Mouse (Mus musculus): ENCODE measurements at regions not wholly inside any gene's neighbourhood (a gene's known extent, or its start where the extent isn't known, plus 50 kb on each side); places are given as distances from the start of the nearest gene placed in this dataset.
A peak's percentile ranks its signal among the peaks of the same experiment; 100 is the strongest.
"Not testable (repeated sequence)": the region's sequence is repeated elsewhere in the genome, so short reads cannot be mapped to it uniquely, and the experiment has no call there.

DNA sequence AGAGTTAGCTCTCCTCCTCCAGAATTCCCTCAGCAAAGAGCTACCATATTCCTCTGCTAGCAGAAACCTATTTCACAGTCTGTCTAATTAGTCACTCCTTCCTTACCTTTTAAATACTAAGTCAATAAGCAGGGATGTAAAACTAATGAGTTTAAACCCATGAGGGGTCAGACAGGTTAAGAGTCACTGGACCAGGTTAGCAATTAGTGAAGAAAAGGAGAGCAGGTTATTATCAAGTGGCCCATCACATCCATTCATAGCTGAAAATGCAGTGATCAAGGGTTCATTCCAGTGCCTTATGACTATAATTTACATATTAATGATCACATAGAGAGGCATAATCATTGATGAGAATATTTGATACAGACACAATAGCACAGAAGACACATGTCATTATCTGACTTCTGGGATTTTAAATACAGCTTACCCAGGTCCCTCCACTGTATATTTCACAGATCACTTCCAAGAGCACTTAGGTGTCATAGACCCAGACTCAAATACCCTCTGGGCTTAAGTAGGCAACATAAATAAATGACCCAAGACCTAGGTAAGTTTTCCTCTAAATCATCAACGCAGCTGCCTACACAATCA, 355.4 kb upstream of the Rgma start:
- DNase-seq (ENCODE audit: low read depth, low spot score) = no peak

DNA sequence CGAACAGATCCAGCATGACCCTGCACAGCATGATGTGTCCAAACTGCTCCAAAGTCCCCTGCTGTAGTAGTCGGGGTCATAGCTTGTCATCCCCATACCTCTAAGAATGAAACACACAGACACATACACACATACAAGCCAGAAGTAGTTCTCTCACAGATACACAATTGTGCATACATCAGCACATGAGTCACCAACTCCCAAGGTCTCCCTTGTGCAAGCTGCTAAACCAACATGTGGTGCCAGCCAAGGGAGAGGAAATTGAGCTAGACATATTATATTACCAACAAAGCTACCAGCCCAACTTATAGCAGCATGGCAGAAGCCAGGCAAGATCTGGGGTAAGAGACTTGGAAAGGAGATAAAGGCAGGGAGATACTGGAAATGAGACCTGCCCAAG, 353.5 kb upstream of the Rgma start:
- no peak for DNase-seq (ENCODE audit: low read depth, low spot score)

DNA sequence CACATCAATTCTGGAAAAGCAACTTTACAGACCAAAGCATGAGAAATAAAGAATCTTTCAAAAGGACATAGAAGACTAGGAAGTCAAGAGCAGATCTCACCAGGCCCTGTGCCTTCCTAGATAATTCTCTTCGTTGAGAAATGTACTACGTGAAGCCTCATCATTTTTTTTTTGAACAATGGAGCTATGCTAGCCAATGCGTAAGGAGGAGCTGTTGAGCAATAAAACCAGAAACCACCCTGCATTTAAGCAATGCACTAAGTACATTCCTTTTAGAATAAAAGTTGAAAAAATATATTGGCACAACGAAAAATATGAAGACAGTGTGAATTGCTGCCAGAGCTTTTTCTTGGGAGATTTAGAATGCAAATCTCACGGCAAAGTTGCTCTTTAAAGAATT, 349.7 kb upstream of the Rgma start:
- DNase-seq (ENCODE audit: low read depth, low spot score) = peak; percentile 56

DNA sequence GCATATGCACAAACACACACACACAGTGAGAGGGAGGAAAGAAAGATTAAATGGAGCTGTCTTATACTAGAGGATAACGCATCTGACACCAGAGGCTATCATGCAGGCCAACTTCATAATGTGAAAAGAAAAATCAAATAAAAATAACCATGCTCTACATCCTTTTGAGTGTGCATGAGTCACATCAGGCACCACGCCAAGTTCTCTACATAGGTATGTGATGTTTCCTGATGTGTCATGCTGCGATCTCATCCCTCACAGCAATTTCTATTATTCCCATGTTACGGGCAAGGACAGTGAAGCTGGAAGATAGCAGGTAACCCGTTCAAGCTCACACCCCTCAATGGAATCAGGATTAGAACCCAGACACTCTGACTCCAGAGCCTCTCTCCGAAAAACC, 346.4 kb upstream of the Rgma start:
- DNase-seq (ENCODE audit: low read depth, low spot score) = peak; percentile 45

DNA sequence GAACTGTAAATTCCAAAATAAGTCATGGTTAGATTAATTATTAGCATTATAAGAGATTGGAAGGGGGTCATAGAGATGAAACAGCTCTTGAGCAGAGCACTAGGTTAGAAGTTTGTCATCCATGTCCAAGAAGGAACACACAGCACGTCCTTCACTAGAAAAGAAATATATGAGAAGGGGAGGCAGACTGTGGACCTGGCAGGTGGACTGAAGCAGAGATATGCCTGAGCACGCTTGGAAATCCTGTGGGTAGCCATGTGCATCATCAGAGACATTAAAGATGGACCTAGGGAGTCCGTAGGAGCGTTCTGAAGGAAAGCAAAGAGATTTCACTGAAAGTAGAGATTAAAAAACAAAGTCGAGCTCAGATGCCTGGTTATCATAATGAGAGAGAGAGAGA, 343.9 kb upstream of the Rgma start:
- no peak for DNase-seq (ENCODE audit: low read depth, low spot score)

DNA sequence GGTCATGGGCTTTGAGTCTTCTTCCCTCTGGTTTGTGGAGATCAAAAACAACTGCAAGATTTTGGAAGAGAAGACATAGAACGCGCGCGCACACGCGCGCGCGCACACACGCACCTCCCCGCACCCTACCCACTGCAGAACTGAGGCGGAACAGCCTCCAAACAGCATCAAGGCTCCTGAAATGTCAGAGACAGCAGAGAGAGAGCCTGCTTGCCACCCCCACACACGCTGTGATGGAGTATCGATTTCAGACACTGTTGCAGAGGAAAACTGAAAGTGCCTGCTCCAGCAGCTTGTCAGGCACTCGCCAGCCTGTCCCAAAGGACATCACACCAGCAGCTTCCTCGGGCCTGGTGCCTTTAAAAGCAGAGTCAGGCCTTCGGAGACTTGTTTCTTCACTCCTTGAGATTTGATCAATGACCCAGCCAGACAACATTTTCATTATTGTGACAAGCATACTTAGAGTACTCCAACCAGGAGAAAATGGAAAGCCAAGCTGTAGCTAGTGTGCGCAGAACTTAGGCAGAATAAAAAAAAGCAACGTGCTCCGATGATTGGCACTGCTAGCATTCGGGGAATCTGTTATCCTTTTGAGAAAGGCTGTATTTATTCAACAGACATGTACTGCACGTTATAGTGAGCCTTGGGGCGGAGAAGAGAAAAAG, 342.9 kb upstream of the Rgma start:
- DNase-seq (ENCODE audit: low read depth, low spot score) = peak; percentile 77

DNA sequence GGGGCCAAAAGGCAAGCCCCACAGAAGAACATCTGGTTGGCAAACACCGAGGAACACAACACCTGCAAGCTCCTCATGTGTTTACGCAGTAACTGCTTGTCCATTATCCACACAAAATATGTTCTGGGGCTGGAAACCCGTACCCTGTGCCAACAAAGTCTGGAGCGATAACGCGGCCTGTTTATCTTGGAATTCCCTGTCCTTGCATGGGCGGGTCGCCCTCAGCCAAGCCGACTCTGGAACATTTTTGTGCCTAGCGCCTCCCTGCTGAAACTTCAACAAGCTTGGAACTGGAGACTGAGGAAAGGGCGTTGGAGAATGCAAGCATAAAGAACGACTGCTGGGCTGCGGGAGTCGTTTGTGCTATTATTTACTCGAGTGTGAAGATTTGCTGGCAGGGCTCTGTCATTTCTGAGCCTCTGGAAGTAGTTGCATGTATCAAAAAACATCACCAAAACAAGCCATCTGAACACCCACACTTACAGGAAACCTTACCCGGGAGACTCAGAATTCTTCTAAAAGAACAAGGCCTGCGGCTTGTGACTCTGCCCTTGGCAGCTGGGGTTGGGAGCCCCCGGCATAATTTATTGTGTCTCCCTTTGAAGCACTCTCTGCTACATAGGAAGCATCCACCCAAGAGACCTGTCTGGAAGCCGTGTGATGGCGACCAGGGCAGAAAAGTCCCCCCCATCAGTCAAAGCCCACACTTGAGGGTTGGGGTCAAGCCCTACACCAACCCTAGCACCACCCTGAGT, 338.3 kb upstream of the Rgma start:
- peak; percentile 59 for DNase-seq (ENCODE audit: low read depth, low spot score)

DNA sequence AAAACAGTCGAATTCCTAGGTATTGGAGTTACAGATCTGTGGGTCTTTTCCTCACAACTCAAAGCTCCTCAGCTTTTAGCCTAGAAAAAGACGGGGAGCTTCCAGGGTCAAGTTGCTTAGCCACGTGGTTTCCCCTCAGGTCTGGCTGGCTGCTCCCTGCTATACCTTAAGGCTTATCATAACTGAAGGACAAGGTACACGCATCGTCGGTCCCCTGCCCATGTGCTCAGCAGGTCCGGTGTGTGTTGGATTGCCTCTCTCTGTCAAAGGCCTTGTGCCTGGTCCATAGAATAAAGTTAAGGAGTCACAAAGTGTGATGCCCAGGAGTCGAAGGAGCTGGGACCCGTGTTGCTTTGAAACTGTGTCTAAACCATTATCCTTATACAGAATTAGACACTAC, 337.7 kb upstream of the Rgma start:
- no peak for DNase-seq (ENCODE audit: low read depth, low spot score)

DNA sequence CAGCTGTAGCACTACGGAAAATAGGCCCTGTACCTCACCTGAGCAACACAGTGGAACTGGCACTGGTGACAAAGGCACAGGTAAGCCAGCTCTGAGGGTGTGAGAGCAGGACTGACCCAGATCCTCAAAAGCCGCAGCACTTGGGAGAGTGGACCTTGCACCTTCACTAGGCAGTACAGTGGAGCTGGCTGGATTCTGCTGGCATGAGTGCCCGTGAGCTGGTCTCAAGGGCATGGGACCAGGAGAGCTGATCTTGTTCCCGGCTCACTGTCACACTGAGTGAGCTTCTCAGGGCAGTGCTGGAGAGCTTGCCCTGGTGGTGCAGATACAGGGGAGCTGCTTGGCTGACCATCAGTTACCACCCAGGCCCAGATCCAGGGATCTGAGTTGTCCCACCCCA, 335.4 kb upstream of the Rgma start:
- DNase-seq (ENCODE audit: low read depth, low spot score) = no peak

DNA sequence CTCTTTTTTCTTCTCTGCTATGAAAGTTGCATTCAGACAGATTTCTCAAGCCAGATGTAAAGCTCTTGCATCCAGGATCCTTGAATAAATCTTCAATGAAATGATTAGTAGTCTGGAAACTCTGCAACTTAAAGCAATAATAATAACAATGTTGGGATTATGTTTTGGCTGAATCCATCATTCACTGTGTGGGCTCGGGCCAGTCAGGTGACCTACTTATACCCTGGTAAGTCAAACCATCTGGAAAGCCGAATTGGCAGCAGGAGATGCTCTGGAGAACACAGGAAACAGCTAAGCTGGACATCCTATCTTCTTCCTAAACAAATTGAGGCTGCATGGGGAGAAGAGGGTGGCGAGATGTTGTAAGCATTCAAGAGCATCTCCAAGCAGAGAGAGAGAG, 331.0 kb upstream of the Rgma start:
- no peak for DNase-seq (ENCODE audit: low read depth, low spot score)

DNA sequence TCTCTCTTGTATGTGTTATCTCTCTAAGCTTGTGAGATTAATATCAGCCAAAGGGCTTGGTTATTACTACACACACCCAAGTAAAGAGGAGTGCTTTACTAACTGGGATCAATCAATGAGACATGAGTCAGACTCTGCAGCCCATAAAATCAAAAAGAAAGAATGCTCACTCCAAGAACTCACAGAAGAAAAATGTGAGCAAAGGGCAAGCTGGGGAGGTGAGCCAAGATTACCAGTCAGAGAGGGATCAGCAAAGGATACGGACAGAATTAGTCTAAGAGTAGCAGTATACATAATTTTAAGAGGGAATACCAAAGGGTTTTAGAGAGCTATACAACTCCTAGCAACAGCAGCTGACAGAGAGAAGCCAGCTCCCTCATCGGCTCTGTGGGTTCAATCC, 319.4 kb upstream of the Rgma start:
- no peak for DNase-seq (ENCODE audit: low read depth, low spot score)

DNA sequence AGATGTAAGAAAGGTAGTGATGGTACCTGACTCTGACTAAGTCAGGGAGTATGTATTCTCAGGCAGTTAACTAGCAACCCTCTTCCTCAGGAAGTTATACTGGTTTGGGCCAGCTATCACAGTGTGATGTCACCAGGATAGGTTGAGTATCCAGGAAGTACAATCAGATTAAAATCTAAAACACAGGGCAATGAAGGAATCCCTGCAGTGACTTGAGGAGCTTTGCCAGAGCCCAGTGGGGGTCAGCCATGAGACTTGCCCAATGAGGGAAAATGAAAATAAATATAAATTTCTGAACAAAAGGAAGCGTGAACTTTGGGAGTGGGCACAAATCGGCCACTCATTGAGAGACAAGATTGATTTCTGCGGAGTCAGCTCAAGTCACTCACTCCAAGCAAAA, 311.8 kb upstream of the Rgma start:
- no peak for DNase-seq (ENCODE audit: low read depth, low spot score)

DNA sequence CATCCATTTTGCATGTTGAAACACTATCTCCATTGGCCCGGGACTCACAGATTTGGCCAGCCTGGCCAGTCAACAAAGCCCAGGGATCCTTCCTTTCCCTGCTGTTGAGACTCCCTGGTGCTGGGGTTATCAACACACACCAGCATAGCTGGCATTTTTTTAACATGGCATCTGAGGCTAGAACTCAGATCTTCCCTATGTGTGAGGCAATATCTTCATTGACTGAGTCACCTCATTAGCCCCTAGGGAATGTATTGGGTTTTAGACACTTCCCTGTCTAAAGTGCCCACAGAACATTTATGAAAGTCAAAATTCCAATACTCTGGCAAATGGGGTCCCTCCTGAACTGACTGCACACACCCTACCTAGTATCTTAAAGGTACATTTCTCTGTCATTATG, 306.8 kb upstream of the Rgma start:
- DNase-seq (ENCODE audit: low read depth, low spot score) = no peak

DNA sequence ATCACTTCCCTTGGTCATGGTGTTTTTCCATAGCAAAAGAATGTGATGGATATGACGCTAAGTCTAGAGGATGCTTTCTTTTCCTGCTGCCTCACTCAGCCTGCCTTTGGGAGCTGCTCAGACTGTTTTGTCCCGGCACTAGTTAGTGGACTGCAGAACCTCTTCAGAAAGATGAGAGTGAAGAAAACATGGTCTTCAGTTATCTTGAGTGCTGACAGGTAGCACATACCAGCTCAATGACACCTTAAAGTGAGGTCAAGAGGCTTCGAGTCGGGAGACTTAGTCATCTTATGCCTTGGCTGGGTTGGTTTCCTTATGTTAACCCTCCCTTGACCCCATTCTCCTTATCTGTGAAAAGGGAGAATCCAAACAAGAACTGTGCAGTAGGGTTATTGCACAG, 306.0 kb upstream of the Rgma start:
- DNase-seq (ENCODE audit: low read depth, low spot score) = no peak

DNA sequence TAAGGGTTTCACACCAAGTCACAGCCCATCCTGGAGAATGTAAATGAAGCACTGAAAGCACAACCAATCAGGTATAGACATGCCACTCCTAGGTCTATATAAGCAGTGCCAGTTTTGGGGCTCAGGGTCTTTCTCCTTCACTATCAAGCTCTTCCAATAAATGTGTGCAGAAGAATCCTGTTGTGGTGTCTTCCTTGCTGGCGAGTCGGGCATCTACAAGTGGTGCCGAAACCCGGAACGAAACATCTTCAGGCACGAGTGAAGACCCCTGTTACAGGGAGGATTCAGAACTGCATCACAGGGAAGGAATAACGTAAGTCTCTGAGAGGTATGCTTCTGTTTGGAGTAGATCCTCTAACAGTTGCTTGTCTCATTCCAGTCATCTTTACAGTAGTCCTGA, 299.9 kb upstream of the Rgma start:
- not testable (repeated sequence) for DNase-seq (ENCODE audit: low read depth, low spot score)

DNA sequence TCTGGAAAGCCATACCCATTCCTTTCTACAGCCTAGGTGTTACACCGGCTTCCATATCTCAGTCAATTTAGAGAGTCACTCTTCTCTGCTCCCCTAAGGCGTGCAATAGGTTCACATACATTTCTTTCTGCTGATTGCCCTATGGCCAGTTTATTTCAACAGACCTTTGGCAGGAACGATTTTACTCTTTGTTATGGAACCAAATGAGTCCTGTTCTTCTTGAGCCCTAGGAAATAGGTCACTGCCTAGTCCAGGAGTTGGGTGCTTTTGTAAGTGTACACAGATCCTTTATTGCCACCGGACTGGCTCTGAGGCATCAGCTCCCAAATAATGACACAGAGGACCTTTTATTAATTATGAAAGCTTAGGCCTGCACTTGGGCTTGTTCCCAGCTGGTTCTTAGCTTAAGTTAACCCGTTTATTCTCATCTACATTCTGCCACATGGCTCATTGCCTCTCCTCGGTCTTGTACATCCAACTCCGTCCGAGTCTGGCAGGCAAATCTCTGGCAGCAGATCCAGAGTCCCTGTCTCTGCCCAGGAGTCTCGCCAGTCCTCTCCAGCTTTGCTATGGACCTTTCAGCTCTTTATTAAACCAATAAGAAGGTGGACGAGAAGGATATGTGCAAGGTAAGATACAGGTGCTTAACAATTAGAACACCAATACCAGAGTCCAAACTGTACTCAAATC, 287.7 kb upstream of the Rgma start:
- DNase-seq (ENCODE audit: low read depth, low spot score) = peak; percentile 31

DNA sequence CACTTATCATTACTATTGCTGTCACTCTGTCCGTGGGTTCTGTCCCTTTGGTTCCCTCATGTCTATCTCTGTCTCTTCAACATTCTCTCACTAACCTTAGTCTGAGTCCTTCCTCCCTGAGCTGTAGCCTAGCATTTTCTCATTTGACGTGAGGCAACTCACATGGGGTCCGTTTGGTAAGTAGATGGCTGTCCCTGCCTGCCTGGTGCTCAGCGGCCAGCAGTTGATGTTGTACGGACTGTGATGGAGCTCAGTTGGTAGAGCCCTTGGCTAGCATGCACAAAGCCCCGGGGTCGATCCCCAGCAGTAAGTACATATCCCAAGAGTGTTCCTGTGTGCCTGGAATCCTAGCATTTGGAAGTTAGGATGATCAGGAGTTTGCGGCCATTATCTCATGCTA, 287.0 kb upstream of the Rgma start:
- no peak for DNase-seq (ENCODE audit: low read depth, low spot score)

DNA sequence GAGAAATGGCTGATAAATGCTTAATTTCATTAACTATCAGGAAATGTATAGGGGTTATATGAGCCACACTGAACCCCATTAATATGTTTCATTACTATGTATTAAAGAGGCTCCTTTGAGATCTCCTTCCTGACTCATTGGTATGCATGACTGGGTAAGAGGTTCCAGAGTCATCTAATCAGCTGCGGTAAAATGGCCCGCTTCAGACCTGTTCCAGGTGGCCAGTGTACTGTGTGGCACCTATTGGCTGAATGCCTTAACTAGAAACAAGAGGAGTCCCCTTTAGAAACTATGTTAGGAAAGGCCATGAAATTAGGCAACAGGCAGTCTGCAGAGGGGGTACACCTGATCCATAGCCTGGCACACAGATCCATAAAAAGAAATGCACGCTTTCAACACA, 283.6 kb upstream of the Rgma start:
- no peak for DNase-seq (ENCODE audit: low read depth, low spot score)

DNA sequence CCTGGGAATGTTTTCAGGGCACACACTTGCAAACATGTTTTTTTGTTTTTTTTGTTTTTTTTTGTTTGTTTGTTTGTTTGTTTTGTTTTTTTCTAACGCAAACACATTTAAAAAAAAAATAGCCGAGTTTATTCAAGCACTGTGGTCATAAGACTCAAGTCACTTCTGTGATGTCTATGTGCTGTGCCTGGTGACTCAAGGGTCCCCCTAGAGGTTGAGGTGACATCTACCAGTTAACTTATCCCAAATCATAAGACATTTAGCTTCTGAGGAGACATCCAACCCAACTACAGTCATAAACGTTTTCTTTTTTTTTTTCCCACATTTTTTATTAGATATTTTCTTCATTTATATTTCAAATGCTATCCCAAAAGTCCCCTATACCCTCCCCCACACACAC, 281.2 kb upstream of the Rgma start:
- peak; percentile 55 for DNase-seq (ENCODE audit: low read depth, low spot score)

DNA sequence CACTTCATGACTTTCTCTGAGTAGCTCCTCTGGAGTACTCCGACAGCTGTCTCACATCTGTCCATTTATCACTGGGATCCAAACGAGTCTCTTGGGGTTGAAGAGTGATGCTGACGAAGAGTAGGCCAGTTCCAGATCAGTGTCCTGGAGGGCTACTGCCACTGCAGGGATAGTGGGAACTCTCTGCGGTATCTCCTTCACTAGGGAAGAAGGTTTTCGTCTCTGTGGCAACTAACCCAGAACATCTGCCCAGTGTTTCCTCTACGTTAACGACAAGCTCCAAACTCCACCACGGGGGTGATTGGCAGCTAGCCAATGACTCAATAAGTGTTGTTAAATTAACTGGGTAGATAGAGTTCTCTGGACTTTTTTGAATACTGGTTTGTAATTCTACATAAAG, 256.4 kb upstream of the Rgma start:
- DNase-seq (ENCODE audit: low read depth, low spot score) = peak; percentile 6

DNA sequence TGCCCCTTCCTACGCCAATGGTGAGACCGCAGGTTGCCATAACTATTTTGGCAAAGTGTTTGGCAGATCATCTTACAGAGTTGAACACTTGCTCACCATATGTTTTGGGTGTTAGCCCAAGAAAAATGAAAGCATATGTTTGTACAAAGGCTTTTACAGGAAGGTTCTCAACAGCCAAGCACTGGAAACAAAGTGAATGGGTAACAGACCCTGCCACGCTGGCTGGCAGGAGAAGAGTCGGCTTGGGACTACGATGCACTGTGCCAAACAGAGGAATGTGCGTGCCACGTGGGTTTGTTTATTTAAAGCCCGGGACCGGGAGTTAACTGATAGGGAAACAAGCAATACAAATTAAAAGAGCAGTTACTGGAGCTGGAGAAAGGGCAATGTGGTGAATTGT, 255.0 kb upstream of the Rgma start:
- DNase-seq (ENCODE audit: low read depth, low spot score) = peak; percentile 39

DNA sequence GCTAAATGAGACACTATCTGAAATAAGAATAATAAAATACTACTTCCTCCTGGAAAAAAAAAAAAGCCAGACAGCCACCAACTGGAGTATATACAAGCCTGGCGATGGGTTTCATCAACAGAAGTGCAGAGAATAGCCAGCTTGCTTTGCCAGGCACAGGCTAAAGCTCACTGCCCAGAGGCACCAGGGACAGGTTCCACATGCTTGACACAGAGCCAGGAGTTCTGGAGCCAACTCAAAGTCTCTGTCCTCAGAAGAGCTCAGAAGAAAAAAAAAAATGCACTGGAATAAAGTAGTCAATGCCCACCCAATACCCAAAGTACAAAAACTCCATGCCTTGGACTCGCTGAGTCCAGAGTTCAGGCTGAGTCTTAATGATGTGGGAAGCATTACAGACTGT, 250.3 kb upstream of the Rgma start:
- peak; percentile 4 for DNase-seq (ENCODE audit: low read depth, low spot score)

DNA sequence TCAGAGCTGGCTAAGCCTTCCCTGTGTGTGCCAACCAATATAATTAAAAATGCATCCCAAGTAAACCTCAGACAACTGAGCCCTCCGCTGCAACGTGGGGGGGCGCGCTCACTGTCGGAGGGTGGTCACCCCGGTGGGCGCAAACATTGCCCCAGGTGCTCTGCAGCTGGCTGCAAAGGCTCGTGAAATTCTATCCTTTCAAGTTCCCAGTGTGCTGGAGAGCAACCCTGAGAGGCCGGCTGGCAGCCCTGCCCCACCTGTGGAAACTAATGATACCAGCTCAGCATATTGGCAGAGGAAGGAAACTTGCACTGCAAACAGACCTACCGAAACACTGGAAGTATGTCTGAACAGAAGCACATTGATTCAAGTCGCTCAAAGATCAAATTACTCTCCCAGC, 249.4 kb upstream of the Rgma start:
- DNase-seq (ENCODE audit: low read depth, low spot score) = no peak

Measured in brain, adult 2 months (tissue).